Mouse (Mus musculus): ENCODE data around the gene Tenm3. TPM values are rescaled to one million over a fixed set of nuclear protein-coding genes. Genes with fewer than 3 reads are reported as not detected.

Tenm3 gene
- polyA plus RNA-seq, 1 experiment from 2014 or later, result 8.3 TPM

DNA sequence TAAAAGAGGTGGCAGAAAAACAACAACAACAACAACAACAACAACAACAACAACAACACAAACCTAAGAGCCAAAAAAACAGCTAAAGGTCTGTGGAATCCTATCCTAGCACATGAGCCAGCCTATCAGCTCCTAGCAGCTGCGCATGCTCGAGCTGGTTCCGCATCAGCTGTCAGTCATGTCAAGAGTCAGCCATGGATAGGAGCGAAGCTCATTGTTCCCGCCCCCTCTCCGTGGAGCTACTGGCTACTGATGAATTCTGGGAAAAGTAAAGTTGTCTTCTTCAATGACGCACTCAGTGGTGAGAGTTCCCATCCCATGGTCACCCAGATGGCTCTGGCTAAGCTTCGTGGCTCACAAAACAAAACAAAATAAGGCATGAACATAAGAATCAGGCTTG is 432.8 kb downstream of the Tenm3 start:
- Histone ChIP-seq H3K36me3 (ENCODE audit: control insufficient read depth, insufficient read depth, low read length) (no peaks in the 10 kb centered on the region), H3K4me1 (ENCODE audit: control insufficient read depth in 2 of 2, insufficient read depth in 2 of 2, low read length in 2 of 2) (peaks cover 2 to 6% of the 10 kb centered on the region in 2 experiments; a peak in 1 of 4 replicates), H3K9ac (ENCODE audit: low read length) (no peak overlapping the region), H3K9me3 (ENCODE audit: control insufficient read depth, low read length) (peaks cover 9% of the 10 kb centered on the region; the same call in 1 of the 2 replicates), H3K4me3 (ENCODE audit: control insufficient read depth in 1 of 2, insufficient read depth in 1 of 2, low read depth in 1 of 2, low read length in 2 of 2) (no peak overlapping the region), H3K4me2 (ENCODE audit: low read length) (no peak overlapping the region), H3K27ac (replicated peaks in 1 of 2; ENCODE audit: control insufficient read depth in 1 of 2, insufficient read depth in 1 of 2, low read depth in 2 of 2, low read length in 2 of 2) (no peak overlapping the region), H3K27me3 (ENCODE audit: control insufficient read depth, insufficient read depth, low read length) (no peaks in the 10 kb centered on the region)
- 94% methylated on average over 8 of the region's 8 CpGs for WGBS
- no peak for ATAC-seq (ENCODE audit: insufficient number of reproducible peaks, insufficient read depth, low FRiP score, low read depth)

GRCm38 (mm10) chr8:48400572-48400972 is 443.2 kb downstream of the Tenm3 start:
- H3K4me3 ChIP-seq (ENCODE audit: control insufficient read depth in 1 of 2, insufficient read depth in 1 of 2, low read depth in 1 of 2, low read length in 2 of 2), result peak overlapping the region; percentile 19 to 28
- peaks cover 3 to 18% of the 10 kb centered on the region in 2 experiments; a peak in 3 of 4 replicates for H3K4me1 ChIP-seq (ENCODE audit: control insufficient read depth in 2 of 2, insufficient read depth in 2 of 2, low read length in 2 of 2)
- ATAC-seq (ENCODE audit: insufficient number of reproducible peaks, insufficient read depth, low FRiP score, low read depth), result no peak
- H3K27me3 ChIP-seq (ENCODE audit: control insufficient read depth, insufficient read depth, low read length), result no peaks in the 10 kb centered on the region
- peak overlapping the region; percentile 46 to 61 for H3K27ac ChIP-seq (replicated peaks in 1 of 2; ENCODE audit: control insufficient read depth in 1 of 2, insufficient read depth in 1 of 2, low read depth in 2 of 2, low read length in 2 of 2)
- peak overlapping the region; percentile 64 for H3K9ac ChIP-seq (ENCODE audit: low read length)
- 29% methylated on average over 12 of the region's 12 CpGs for WGBS
- H3K36me3 ChIP-seq (ENCODE audit: control insufficient read depth, insufficient read depth, low read length), result no peaks in the 10 kb centered on the region
- peak overlapping the region; percentile 62 for H3K4me2 ChIP-seq (ENCODE audit: low read length)
- no peaks in the 10 kb centered on the region for H3K9me3 ChIP-seq (ENCODE audit: control insufficient read depth, low read length)

DNA sequence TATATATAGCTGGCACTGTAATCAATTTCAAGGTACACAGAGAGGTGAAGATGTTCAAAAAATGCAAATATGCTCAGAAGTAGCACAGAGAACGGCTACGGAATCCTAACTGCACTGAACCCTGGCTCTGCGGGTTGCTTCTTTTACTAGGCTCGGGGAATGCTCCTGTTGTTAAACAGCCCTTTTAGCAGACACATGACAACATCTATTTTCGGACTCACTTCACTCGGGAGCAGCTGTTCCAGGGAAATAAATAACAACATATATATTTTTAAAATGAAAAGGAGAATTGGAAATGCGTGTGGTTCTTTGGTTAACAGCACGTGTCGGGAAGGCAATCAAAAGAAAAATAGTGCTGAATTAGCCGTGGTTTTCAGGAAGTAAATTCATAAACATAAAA is 457.9 kb downstream of the Tenm3 start:
- H3K27ac ChIP-seq (replicated peaks in 1 of 2; ENCODE audit: control insufficient read depth in 1 of 2, insufficient read depth in 1 of 2, low read depth in 2 of 2, low read length in 2 of 2), result peak overlapping the region; percentile 41 to 49
- no peaks in the 10 kb centered on the region for H3K36me3 ChIP-seq (ENCODE audit: control insufficient read depth, insufficient read depth, low read length)
- H3K4me2 ChIP-seq (ENCODE audit: low read length), result peak overlapping the region; percentile 49
- H3K4me1 ChIP-seq (ENCODE audit: control insufficient read depth in 2 of 2, insufficient read depth in 2 of 2, low read length in 2 of 2), result peaks cover 2 to 10% of the 10 kb centered on the region in 2 experiments; a peak in 3 of 4 replicates
- WGBS, result 49% methylated on average over 10 of the region's 10 CpGs
- no peak overlapping the region for H3K9ac ChIP-seq (ENCODE audit: low read length)
- 0 out of 2 replicates have a peak, but pooled peaks cover 3% of the 10 kb centered on the region for H3K9me3 ChIP-seq (ENCODE audit: control insufficient read depth, low read length)
- no peaks in the 10 kb centered on the region for H3K27me3 ChIP-seq (ENCODE audit: control insufficient read depth, insufficient read depth, low read length)
- no peak for ATAC-seq (ENCODE audit: insufficient number of reproducible peaks, insufficient read depth, low FRiP score, low read depth)
- H3K4me3 ChIP-seq (ENCODE audit: control insufficient read depth in 1 of 2, insufficient read depth in 1 of 2, low read depth in 1 of 2, low read length in 2 of 2), result no peak overlapping the region

DNA sequence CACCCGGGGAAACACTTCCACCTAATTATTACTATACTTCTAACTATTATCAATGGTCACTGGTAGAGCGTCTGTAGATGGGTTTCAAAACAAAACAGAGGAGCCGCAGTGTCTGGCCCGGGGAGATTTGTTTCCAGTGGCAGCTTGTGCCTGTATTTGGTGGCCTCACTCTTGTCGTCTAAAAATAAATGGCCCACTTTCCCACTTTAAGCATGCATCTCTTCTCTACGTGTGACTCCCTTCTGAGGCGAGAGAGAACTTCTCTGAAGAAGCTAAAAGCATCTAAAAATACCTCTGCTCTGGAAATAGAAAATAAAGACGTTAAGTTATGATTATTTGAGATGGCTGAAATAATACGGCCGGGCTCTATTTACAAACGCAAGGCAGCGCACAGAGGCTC is 463.7 kb downstream of the Tenm3 start:
- Histone ChIP-seq H3K27ac (replicated peaks in 1 of 2; ENCODE audit: control insufficient read depth in 1 of 2, insufficient read depth in 1 of 2, low read depth in 2 of 2, low read length in 2 of 2) (peak overlapping the region; percentile 83 to 93), H3K27me3 (ENCODE audit: control insufficient read depth, insufficient read depth, low read length) (no peaks in the 10 kb centered on the region), H3K4me1 (ENCODE audit: control insufficient read depth in 2 of 2, insufficient read depth in 2 of 2, low read length in 2 of 2) (peaks cover 13 to 38% of the 10 kb centered on the region in 2 experiments), H3K36me3 (ENCODE audit: control insufficient read depth, insufficient read depth, low read length) (no peaks in the 10 kb centered on the region), H3K4me3 (ENCODE audit: control insufficient read depth in 1 of 2, insufficient read depth in 1 of 2, low read depth in 1 of 2, low read length in 2 of 2) (peak overlapping the region in 1 of 2 experiments; percentile 7; a peak in 1 of 4 replicates), H3K9me3 (ENCODE audit: control insufficient read depth, low read length) (no peaks in the 10 kb centered on the region), H3K9ac (ENCODE audit: low read length) (peak overlapping the region; percentile 49), H3K4me2 (ENCODE audit: low read length) (peak overlapping the region; percentile 50)
- 32% methylated on average over 12 of the region's 12 CpGs for whole genome bisulfite sequencing
- no peak for ATAC-seq (ENCODE audit: insufficient number of reproducible peaks, insufficient read depth, low FRiP score, low read depth)

DNA sequence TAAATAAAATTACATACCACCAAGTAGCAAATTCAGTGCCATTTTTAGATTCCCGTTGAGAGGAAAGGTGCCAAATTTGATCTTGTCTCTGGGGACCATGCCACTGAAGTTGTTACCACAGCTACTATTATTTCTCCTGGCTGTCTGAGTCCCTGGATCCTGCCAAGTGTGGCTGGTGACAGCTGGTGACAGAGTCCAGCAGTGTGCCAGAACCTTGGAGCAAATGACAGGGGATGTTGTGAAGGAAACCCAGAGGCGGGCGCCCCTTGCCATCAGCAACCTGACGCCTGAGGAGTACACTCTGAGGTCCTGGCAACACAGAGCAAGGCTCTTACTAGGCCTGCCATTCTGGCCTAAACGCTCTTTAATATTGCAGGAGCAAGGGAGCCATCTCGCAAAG is 467.0 kb downstream of the Tenm3 start:
- no peaks in the 10 kb centered on the region for H3K9me3 ChIP-seq (ENCODE audit: control insufficient read depth, low read length)
- H3K4me3 ChIP-seq (ENCODE audit: control insufficient read depth in 1 of 2, insufficient read depth in 1 of 2, low read depth in 1 of 2, low read length in 2 of 2), result no peak overlapping the region
- H3K36me3 ChIP-seq (ENCODE audit: control insufficient read depth, insufficient read depth, low read length), result no peaks in the 10 kb centered on the region
- H3K4me1 ChIP-seq (ENCODE audit: control insufficient read depth in 2 of 2, insufficient read depth in 2 of 2, low read length in 2 of 2), result peaks cover 13 to 38% of the 10 kb centered on the region in 2 experiments
- peak; percentile 83 for ATAC-seq (ENCODE audit: insufficient number of reproducible peaks, insufficient read depth, low FRiP score, low read depth)
- H3K4me2 ChIP-seq (ENCODE audit: low read length), result peak overlapping the region; percentile 7
- H3K27me3 ChIP-seq (ENCODE audit: control insufficient read depth, insufficient read depth, low read length), result no peaks in the 10 kb centered on the region
- no peak overlapping the region for H3K9ac ChIP-seq (ENCODE audit: low read length)
- WGBS, result 21% methylated on average over 6 of the region's 6 CpGs
- peak overlapping the region; percentile 42 to 69 for H3K27ac ChIP-seq (replicated peaks in 1 of 2; ENCODE audit: control insufficient read depth in 1 of 2, insufficient read depth in 1 of 2, low read depth in 2 of 2, low read length in 2 of 2)

DNA sequence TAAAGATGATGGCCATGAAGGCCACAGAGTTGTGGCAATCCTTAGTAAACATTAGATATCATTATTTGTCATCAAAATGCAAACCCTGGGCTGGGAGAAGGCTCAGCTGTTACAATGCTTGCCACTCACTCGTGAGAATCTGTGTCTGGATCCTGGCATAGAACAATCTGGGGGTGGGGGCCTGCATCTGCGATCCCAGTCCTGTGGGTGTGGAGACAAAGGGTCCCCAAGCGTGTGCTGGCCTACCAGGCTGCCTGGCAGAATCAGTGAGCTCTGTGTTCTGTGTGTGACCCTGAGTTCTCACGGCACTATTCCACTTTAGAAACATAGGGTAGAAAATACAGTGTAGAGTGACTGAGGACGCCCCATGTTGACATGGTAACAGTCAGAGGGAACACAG is 468.6 kb downstream of the Tenm3 start:
- no peak for ATAC-seq (ENCODE audit: insufficient number of reproducible peaks, insufficient read depth, low FRiP score, low read depth)
- Histone ChIP-seq H3K4me3 (ENCODE audit: control insufficient read depth in 1 of 2, insufficient read depth in 1 of 2, low read depth in 1 of 2, low read length in 2 of 2) (no peak overlapping the region), H3K27me3 (ENCODE audit: control insufficient read depth, insufficient read depth, low read length) (no peaks in the 10 kb centered on the region), H3K4me2 (ENCODE audit: low read length) (no peak overlapping the region), H3K4me1 (ENCODE audit: control insufficient read depth in 2 of 2, insufficient read depth in 2 of 2, low read length in 2 of 2) (peaks cover 13 to 27% of the 10 kb centered on the region in 2 experiments), H3K9me3 (ENCODE audit: control insufficient read depth, low read length) (no peaks in the 10 kb centered on the region), H3K36me3 (ENCODE audit: control insufficient read depth, insufficient read depth, low read length) (no peaks in the 10 kb centered on the region), H3K27ac (replicated peaks in 1 of 2; ENCODE audit: control insufficient read depth in 1 of 2, insufficient read depth in 1 of 2, low read depth in 2 of 2, low read length in 2 of 2) (no peak overlapping the region), H3K9ac (ENCODE audit: low read length) (no peak overlapping the region)
- WGBS, result 84% methylated on average over 5 of the region's 5 CpGs

DNA sequence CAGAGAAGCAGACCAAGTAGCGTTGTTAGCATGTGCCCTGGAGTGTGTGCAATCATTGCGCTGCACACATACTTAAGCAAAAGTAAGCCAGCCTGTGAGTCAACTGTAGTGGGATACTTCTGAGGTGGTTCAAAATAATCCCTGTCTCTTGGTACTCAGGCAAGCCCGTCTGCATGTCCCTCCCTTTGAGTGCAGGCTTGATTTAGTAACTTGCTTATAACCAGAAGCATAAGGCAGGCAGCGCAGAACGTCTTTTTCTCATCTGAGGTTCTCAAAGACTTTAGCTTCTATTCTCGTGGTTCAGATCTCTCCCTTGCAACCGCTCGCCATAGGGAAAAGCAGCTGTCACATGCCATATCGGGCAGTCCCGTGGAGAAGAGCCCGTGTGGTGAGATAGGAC is 470.3 kb downstream of the Tenm3 start:
- no peak overlapping the region for H3K9ac ChIP-seq (ENCODE audit: low read length)
- no peak for ATAC-seq (ENCODE audit: insufficient number of reproducible peaks, insufficient read depth, low FRiP score, low read depth)
- no peak overlapping the region for H3K27ac ChIP-seq (replicated peaks in 1 of 2; ENCODE audit: control insufficient read depth in 1 of 2, insufficient read depth in 1 of 2, low read depth in 2 of 2, low read length in 2 of 2)
- no peaks in the 10 kb centered on the region for H3K27me3 ChIP-seq (ENCODE audit: control insufficient read depth, insufficient read depth, low read length)
- no peaks in the 10 kb centered on the region for H3K36me3 ChIP-seq (ENCODE audit: control insufficient read depth, insufficient read depth, low read length)
- peaks cover 9 to 13% of the 10 kb centered on the region in 2 experiments for H3K4me1 ChIP-seq (ENCODE audit: control insufficient read depth in 2 of 2, insufficient read depth in 2 of 2, low read length in 2 of 2)
- H3K9me3 ChIP-seq (ENCODE audit: control insufficient read depth, low read length), result no peaks in the 10 kb centered on the region
- no peak overlapping the region for H3K4me3 ChIP-seq (ENCODE audit: control insufficient read depth in 1 of 2, insufficient read depth in 1 of 2, low read depth in 1 of 2, low read length in 2 of 2)
- no peak overlapping the region for H3K4me2 ChIP-seq (ENCODE audit: low read length)
- WGBS, result 68% methylated on average over 11 of the region's 11 CpGs

DNA sequence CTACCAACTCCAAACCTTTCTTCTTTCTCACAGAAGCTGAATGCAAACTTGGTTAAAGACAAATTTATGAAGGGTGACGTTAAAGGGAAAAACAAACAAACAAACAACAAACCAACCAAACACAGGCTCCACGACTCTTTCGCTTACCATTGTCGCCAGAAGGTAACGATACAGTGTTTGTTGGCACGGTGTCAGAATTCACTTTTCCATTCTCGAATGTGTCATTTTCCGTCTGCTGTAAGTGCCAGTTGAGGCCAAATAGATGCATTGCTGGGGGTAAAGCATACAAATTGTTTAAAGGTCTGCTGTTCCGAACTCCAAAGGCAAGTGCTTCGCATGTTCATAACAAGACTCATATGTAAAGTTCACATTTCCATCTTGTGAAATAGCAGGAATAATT is 476.6 kb downstream of the Tenm3 start:
- 80% methylated on average over 10 of the region's 10 CpGs for WGBS
- no peaks in the 10 kb centered on the region for H3K27me3 ChIP-seq (ENCODE audit: control insufficient read depth, insufficient read depth, low read length)

More for the DNA sequence above, 476.6 kb downstream of the Tenm3 start:
- no peak overlapping the region for H3K27ac ChIP-seq (replicated peaks in 1 of 2; ENCODE audit: control insufficient read depth in 1 of 2, insufficient read depth in 1 of 2, low read depth in 2 of 2, low read length in 2 of 2)
- no peaks in the 10 kb centered on the region for H3K4me1 ChIP-seq (ENCODE audit: control insufficient read depth in 2 of 2, insufficient read depth in 2 of 2, low read length in 2 of 2)
- ATAC-seq (ENCODE audit: insufficient number of reproducible peaks, insufficient read depth, low FRiP score, low read depth), result no peak
- no peaks in the 10 kb centered on the region for H3K36me3 ChIP-seq (ENCODE audit: control insufficient read depth, insufficient read depth, low read length)
- no peak overlapping the region for H3K9ac ChIP-seq (ENCODE audit: low read length)
- no peaks in the 10 kb centered on the region for H3K9me3 ChIP-seq (ENCODE audit: control insufficient read depth, low read length)
- H3K4me2 ChIP-seq (ENCODE audit: low read length), result no peak overlapping the region
- H3K4me3 ChIP-seq (ENCODE audit: control insufficient read depth in 1 of 2, insufficient read depth in 1 of 2, low read depth in 1 of 2, low read length in 2 of 2), result no peak overlapping the region

Data from heart, embryonic 14.5 days (tissue).